Mouse (Mus musculus) MEL-GATA-1-ER (cell line): ENCODE data around the gene Itga10.
"Not testable (repeated sequence)": the region's sequence is repeated elsewhere in the genome, so short reads cannot be mapped to it uniquely, and the experiment has no call there.

ENCODE experiments used
- DNase-seq: peaks from one replicate; pipeline ENCODE4 v3.0.0-alpha.2; 2012; ENCODE audit warnings: low read depth; ENCODE audit errors: extremely low read depth

Gene Itga10

GRCm38 (mm10) chr3:96680269-96680956, 35.0 kb downstream of the Itga10 start:
- no peak for DNase-seq

DNA sequence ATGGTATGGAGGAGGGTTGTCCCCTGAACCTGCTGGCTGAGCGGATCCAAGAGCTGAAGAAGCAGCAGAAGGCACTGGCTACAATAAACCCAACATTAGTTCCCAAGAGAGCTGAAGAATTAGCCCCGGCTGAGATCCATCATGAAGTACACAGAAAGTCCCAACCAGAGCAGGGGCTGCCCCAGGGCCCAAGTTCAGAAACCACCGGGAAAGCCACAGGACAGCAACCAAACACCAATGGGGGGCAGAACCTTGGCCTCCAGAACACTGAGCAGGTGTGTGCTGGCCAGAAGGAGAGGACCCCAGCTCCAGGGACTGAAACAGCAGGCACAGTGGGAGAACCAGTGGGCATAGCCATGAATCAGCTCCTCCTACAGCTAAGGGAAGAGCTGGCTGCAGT, 38.1 kb downstream of the Itga10 start:
- no peak for DNase-seq

GRCm38 (mm10) chr3:96684151-96684821, 38.9 kb downstream of the Itga10 start:
- no peak for DNase-seq

- DNase-seq = no peak
Observed at GRCm38 (mm10) chr3:96684822-96685156, 39.4 kb downstream of the Itga10 start.

DNA sequence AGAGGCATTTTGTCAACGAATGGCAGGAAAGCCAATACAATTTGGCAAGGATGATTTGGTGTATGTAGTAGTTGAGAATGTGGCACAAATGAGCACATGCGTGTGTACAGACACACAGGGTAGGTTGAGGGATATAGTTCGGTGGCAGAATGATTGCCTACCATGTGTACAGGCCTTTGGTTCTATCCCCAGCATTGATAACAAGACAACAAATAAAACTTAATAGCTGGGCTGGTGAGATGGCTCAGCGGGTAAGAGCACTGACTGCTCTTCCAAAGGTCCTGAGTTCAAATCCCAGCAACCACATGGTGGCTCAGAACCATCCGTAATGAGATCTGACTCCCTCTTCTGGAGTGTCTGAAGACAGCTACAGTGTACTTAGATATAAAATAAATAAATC, 40.7 kb downstream of the Itga10 start:
- not testable (repeated sequence) for DNase-seq

DNA sequence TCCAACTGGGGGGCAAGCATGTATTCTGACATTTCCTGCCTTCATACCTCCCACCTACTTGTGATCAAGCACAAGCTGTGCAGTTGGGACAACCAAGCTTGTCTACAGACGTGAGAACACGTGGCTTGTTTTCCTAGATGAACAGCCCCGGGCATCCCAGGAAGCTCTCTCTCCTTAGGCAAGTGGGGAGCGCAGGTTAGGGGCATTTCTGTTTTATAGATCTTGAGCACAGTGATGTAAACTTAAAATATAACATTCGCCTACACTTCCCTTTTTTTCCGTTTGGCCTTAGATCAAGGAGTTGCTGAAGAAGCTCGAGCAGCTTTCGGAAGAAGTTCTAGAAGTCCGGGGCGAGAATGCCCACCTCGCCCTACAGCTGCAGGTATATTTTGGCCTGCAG, 43.5 kb downstream of the Itga10 start:
- peak; percentile 70 for DNase-seq

DNA sequence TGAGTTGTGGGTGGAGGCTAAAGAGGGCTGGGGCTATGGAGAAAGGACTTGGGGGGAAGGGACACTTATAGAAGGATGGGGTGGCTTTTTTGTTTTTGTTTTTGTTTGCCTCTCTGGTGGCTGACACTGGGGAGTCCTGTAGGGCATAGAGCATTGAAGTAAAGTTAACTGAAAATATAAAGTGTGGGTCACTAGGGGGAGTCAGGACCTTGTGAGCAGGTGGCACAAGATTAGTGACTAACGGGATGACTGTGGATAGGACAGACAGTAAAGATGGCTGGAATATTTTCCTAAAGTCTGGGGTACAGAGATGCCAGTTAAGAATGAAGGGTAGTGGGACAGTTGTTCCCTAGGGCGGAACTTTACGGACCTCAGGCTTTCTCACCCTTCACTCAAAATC, 44.9 kb downstream of the Itga10 start:
- no peak for DNase-seq

GRCm38 (mm10) chr3:96692506-96692905, 47.1 kb downstream of the Itga10 start:
- no peak for DNase-seq

DNA sequence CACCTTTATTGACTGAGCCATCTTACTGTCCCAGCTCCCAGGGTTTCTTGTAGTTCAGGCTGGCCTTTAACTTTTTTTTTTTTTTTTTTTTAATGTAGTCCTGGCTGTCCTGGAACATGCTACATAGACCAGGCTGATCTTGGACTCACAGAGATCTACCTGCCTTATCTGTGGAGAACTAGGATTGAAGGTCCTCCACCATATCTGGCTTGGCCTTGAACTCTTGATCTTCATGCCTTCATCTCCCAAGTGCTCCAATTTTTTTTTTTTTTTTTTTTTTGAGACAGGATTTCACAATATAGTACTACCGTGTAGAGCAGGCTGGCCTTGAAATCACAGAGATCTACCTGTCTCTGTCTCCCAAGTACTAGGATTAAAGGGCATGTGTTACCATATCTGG, 48.2 kb downstream of the Itga10 start:
- no peak for DNase-seq

- DNase-seq = peak; percentile 80
Observed at GRCm38 (mm10) chr3:96696198-96696765, 50.9 kb downstream of the Itga10 start, which contains the start of gene Pias3. Gene Pias3, plus strand, starts transcription at chr3:96696384.

DNA sequence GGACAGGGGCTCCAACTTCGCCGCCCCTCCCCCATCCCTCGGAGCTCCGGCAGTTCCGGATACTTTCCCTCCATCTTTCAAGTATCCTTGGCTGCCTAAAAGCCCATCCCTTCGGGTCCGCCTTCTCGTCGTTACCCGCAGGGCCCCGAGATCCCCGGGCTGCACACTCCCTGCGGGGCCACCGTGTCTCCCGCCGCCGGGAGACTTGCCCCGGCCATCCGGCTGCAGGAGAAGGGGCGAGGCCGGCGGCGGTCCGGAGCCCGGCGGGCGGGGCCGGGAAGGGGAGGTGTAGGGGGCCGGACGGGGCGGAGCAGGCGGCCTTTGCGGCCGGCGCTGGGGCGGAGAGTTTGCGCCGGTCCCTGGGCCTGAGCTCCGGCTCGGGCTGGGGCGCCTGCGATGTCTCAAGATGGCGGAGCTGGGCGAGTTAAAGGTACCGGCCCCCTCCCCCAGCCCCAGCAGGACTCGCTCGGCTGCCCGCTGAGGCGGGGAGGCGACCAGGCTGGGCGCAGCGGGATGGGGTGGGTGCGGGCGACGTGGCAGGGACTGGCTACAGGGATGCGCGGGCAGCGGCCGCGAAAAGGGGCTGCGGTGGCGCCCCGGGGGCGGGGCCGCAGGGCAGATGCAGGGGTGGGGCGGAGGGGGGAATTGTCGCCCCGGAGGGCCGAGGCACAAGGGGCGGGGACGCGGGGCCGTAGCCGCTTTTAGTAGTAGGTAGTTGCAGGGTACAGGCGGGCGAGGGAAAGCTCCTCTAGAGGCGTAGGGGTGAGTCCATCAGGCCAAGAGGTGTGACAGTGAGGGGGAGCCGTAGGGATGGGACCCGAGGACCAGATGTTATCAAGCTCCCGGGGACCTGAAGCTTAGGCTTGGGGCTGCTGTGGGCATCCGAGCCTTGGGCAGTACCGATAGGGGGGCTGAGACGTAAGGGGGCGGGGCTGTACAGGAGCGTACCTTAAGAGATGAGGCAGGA, 51.7 kb downstream of the Itga10 start:
- peak; percentile 85 for DNase-seq

DNA sequence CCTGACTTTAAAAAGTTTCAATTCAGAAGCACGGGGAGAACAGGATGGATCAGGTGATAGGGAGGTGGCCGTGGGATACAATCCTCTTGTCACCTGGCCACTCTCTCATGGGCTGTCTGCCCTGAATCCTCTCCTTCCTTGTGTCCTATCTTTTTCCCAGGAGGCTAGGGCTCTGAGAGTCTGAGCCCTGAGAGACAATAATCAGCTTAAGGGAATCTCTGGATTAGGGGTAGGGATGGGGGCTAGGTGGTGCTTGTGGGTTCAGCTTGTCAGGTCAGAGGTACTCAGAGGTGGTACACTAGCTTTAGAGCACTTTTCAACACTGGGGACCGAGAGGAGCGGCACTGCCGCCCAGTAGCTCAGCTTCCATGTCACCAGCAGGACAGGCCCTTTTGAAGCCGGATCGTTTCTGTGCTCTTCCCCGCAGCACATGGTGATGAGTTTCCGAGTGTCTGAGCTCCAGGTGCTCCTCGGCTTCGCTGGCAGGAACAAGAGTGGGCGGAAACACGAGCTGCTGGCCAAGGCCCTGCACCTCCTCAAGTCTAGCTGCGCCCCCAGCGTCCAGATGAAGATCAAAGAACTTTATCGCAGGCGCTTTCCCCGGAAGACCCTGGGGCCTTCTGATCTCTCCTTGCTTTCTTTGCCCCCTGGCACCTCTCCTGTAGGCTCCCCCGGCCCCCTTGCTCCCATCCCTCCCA, 53.8 kb downstream of the Itga10 start:
- DNase-seq = no peak

- peak; percentile 71 for DNase-seq
Observed at GRCm38 (mm10) chr3:96700376-96700775, 55.0 kb downstream of the Itga10 start.

GRCm38 (mm10) chr3:96701003-96701402, 55.6 kb downstream of the Itga10 start:
- DNase-seq = no peak

DNA sequence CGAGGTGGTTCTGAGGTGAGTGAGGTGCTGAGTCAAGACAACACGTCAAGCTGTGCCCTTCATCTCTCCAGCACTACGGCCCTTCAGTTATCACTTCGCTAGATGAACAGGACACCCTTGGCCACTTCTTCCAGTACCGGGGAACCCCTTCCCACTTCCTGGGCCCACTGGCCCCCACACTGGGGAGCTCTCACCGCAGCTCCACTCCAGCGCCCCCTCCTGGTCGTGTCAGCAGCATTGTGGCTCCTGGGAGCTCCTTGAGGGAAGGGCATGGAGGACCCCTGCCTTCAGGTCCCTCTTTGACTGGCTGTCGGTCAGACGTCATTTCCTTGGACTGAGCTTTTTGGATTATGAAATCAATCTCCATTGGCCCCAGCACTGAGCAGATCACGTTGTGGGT, 59.4 kb downstream of the Itga10 start:
- DNase-seq = no peak

DNA sequence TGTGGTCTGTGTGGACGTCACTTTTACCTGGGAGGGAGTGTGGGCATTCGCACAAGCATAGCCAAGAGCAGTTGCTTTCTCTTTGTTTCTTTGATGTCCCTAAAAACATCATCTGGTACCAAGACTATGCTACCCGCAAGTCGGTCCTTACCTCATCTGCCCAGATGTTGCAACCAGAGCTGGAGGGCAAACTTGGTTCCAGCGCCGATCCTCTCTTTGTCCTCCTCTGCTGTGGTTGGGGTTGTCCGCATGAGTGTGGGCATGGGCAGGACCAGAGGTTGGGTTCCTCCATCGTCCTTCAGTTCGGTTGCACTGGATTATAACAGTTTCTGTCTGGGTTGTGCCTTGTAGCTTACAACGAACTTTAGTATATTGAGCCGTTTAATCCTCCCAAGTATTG, 60.8 kb downstream of the Itga10 start:
- DNase-seq = no peak

DNA sequence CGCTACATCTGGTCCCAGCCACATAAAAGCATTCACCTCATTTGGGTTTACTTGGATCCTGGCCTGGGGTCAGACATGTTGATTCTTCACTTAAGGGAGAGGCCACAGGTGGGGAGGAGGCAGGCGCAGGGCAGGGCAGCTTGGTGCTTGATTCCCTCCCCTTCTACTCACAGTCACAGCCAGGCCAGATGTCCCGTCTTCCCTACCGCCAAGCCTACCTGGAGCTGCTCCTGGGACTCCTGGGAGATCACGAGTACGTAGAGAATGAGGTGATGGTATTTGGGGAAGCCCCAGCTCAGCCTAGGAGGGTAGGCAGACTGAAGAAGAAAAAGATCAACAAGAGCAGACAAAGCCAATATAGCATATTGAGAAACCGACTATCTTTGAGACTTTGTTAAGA, 61.6 kb downstream of the Itga10 start:
- no peak for DNase-seq

DNA sequence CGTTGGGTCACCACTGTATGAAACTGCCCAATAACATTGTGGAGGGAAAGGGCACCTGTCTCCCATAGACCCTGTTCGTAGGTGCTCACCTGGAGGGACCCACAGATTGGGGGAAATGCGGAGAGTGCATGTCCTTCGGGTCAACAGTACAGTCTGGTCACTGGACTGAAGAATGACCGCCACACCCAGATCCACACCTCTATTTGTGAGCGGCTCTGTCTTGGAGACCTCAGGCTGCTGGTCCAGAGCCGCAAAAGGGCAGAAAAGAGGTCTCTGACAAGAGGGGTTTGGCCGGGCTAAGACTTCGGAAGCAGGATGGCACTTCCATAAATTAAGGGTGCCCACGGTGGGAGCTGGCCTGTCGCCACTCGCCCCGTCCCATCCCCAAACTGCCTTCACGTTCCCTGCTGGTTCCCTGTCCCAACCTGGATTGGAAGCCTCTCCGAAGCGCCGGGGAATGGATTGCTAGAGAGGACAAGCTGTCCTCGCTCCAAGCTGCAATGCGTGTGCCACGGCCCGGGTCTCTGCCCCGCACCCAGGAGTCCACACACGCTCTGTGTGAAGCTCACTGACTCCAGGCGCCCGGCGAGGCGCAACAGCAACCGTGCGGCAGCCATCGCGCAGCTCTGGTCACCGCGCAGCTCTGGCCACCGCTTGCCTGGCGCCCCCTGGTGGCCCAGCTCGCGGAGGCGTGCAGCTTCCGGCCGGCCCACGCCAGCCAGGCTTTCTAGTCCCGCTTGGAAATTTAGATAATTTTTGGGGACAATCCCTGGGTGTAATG, 62.7 kb downstream of the Itga10 start, which contains the start of gene Nudt17:
Nudt17 (minus strand) TSS at position 660 of the 781 bp plus-strand sequence.
- DNase-seq = peak; percentile 53

DNA sequence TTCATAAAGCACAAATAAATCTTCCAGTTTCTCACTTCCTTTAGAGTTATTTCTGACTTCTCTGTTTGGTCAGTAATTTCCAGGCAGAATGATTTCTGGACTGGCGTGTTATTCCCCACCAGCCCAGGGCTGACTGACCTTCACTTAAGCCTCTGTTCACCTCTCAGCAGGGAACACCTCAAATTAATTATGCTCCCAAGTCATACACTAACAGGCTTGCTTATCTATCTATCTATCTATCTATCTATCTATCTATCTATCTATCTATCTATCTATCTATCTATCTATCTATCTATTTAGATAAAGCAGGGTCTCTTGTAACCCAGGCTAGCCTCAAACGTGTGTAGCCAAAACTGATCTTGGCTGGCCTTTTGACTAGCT, 63.3 kb downstream of the Itga10 start:
- DNase-seq = no peak
